Mouse (Mus musculus) brown adipose tissue, adult 24 weeks (tissue): ENCODE measurements around the gene Eogt. TPM values are rescaled to one million over a fixed set of nuclear protein-coding genes. Genes with fewer than 3 reads are reported as not detected.

Experiments used
- H3K27ac ChIP-seq: fragments of 200-500 bp; replicated peaks from 2 replicates; pipeline ENCODE4 v1.5.1; 2012; ENCODE audit warnings: low read depth, mild to moderate bottlenecking, low read length
- H3K4me1 ChIP-seq: fragments of 200-500 bp; 2 replicates; pipeline ENCODE4 v1.6.1; 2012; ENCODE audit warnings: low read length, mixed read lengths; ENCODE audit not compliant: control insufficient read depth, insufficient read depth, insufficient read length
- H3K4me3 ChIP-seq: fragments of 200-500 bp; 2 replicates; pipeline ENCODE4 v1.5.1; 2012; ENCODE audit warnings: low read depth, mild to moderate bottlenecking, low read length, moderate library complexity; ENCODE audit not compliant: insufficient read depth
- polyA plus RNA-seq: library from polyadenylated mRNA; stranded (reverse); fragments of >200 nt; gene quantifications from 2 replicates; pipeline ENCODE4 v1.2.4, GENCODE M21; 2012; ENCODE audit not compliant: missing spikeins, insufficient read depth, insufficient read length

The Eogt gene
- polyA plus RNA-seq, 1 experiment: 5.2 TPM

GRCm38 (mm10) chr6:97124336-97125010, 24.5 kb downstream of the Eogt start:
- Histone ChIP-seq H3K4me3 (no peak overlapping the region), H3K4me1 (no peaks in the 10 kb centered on the region), H3K27ac (no peak overlapping the region)

- H3K4me1 ChIP-seq: no peaks in the 10 kb centered on the region
- H3K4me3 ChIP-seq: no peak overlapping the region
- no peak overlapping the region for H3K27ac ChIP-seq
Observed at GRCm38 (mm10) chr6:97120922-97121321, 28.1 kb downstream of the Eogt start.

GRCm38 (mm10) chr6:97118327-97118726, 30.7 kb downstream of the Eogt start:
- H3K4me1 ChIP-seq: no peaks in the 10 kb centered on the region
- H3K4me3 ChIP-seq: no peak overlapping the region
- no peak overlapping the region for H3K27ac ChIP-seq

GRCm38 (mm10) chr6:97116896-97117295, 32.1 kb downstream of the Eogt start:
- H3K27ac ChIP-seq: no peak overlapping the region

GRCm38 (mm10) chr6:97114821-97115220, 34.2 kb downstream of the Eogt start:
- H3K4me1 ChIP-seq: no peaks in the 10 kb centered on the region
- no peak overlapping the region for H3K4me3 ChIP-seq
- H3K27ac ChIP-seq: no peak overlapping the region

More at GRCm38 (mm10) chr6:97116896-97117295, 32.1 kb downstream of the Eogt start:
- Histone ChIP-seq H3K4me3 (no peak overlapping the region), H3K4me1 (no peaks in the 10 kb centered on the region)

GRCm38 (mm10) chr6:97112177-97112576, 36.8 kb downstream of the Eogt start:
- H3K27ac ChIP-seq: no peak overlapping the region
- no peak overlapping the region for H3K4me3 ChIP-seq
- no peaks in the 10 kb centered on the region for H3K4me1 ChIP-seq

GRCm38 (mm10) chr6:97106777-97107176, 42.2 kb downstream of the Eogt start:
- H3K27ac ChIP-seq: no peak overlapping the region
- H3K4me1 ChIP-seq: no peaks in the 10 kb centered on the region
- no peak overlapping the region for H3K4me3 ChIP-seq

- Histone ChIP-seq H3K4me1 (no peaks in the 10 kb centered on the region), H3K27ac (no peak overlapping the region), H3K4me3 (no peak overlapping the region)
Observed at GRCm38 (mm10) chr6:97106106-97106505, 42.9 kb downstream of the Eogt start.

- H3K27ac ChIP-seq: no peak overlapping the region
- H3K4me3 ChIP-seq: no peak overlapping the region
- H3K4me1 ChIP-seq: no peaks in the 10 kb centered on the region
Observed at GRCm38 (mm10) chr6:97104264-97104852, 44.6 kb downstream of the Eogt start.

GRCm38 (mm10) chr6:97101958-97102702, 46.9 kb downstream of the Eogt start:
- Histone ChIP-seq H3K27ac (no peak overlapping the region), H3K4me3 (no peak overlapping the region), H3K4me1 (no peaks in the 10 kb centered on the region)

GRCm38 (mm10) chr6:97101190-97101957, 47.6 kb downstream of the Eogt start:
- Histone ChIP-seq H3K4me3 (no peak overlapping the region), H3K4me1 (no peaks in the 10 kb centered on the region), H3K27ac (no peak overlapping the region)

GRCm38 (mm10) chr6:97082336-97082735, 66.6 kb downstream of the Eogt start:
- H3K27ac ChIP-seq: no peak overlapping the region
- no peak overlapping the region for H3K4me3 ChIP-seq
- H3K4me1 ChIP-seq: no peaks in the 10 kb centered on the region

GRCm38 (mm10) chr6:97080016-97080415, 69.0 kb downstream of the Eogt start:
- no peak overlapping the region for H3K27ac ChIP-seq
- no peak overlapping the region for H3K4me3 ChIP-seq
- no peaks in the 10 kb centered on the region for H3K4me1 ChIP-seq

GRCm38 (mm10) chr6:97060074-97060681, 88.8 kb downstream of the Eogt start, which contains the start of gene Fam19a4:
Gene Fam19a4 (minus strand): TSS chr6:97060413.
- no peak within 1 kb of the TSS for H3K4me3 ChIP-seq
- H3K4me1 ChIP-seq: no peaks in the 10 kb centered on the region
- H3K27ac ChIP-seq: no peak within 1 kb of the TSS
